Mouse (Mus musculus) forebrain, embryonic 14.5 days (tissue): Measurements from ENCODE around the gene Dusp5. TPM values are rescaled to one million over a fixed set of nuclear protein-coding genes. Genes with fewer than 3 reads are reported as not detected.
"Not testable (repeated sequence)": the region's sequence is repeated elsewhere in the genome, so short reads cannot be mapped to it uniquely, and the experiment has no call there.

ENCODE experiments used
- ATAC-seq: fragments of 200-750 bp; cut with Nextera tagmentation; 2 replicates; pipeline ENCODE4 v1.8.0; 2017; ENCODE audit warnings: mild to moderate bottlenecking, moderate library complexity
- DNase-seq: peaks from one replicate; pipeline ENCODE4 v3.0.0-alpha.2; 2015; ENCODE audit warnings: low spot score
- H3K27ac ChIP-seq: fragments of 300-500 bp; sonication (generic); 2 replicates; pipeline ENCODE4 v1.5.1; 2014; ENCODE audit warnings: low read depth, mild to moderate bottlenecking, control low read depth, low read length, moderate library complexity
- H3K27me3 ChIP-seq: fragments of 300-500 bp; sonication (generic); replicated peaks from 2 replicates; pipeline ENCODE4 v1.6.1; 2014; ENCODE audit warnings: low read length, control low read depth, mixed read lengths; ENCODE audit not compliant: control insufficient read depth, insufficient read depth
- H3K36me3 ChIP-seq: fragments of 300-500 bp; sonication (generic); 2 replicates; pipeline ENCODE4 v1.6.1; 2014; ENCODE audit warnings: low read length, control low read depth; ENCODE audit not compliant: control insufficient read depth, insufficient read depth
- H3K4me1 ChIP-seq: fragments of 300-500 bp; sonication (generic); 2 replicates; pipeline ENCODE4 v1.6.1; 2014; ENCODE audit warnings: antibody characterized with exemption, low read length, control low read depth; ENCODE audit not compliant: control insufficient read depth, insufficient read depth
- H3K4me2 ChIP-seq: fragments of 300-500 bp; sonication (generic); 2 replicates; pipeline ENCODE4 v1.6.1; 2014; ENCODE audit warnings: mild to moderate bottlenecking, control low read depth, low read length
- H3K4me3 ChIP-seq: fragments of 300-500 bp; sonication (generic); 2 replicates; pipeline ENCODE4 v1.5.1; 2014; ENCODE audit warnings: low read depth, low read length, control low read depth
- H3K9ac ChIP-seq: fragments of 300-500 bp; sonication (generic); 2 replicates; pipeline ENCODE4 v1.6.1; 2014; ENCODE audit warnings: mild to moderate bottlenecking, low read length, control low read depth, moderate library complexity
- H3K9me3 ChIP-seq: fragments of 300-500 bp; sonication (generic); replicated peaks from 2 replicates; pipeline ENCODE4 v1.6.1; 2016; ENCODE audit warnings: low read length, control low read depth, mixed read lengths; ENCODE audit not compliant: control insufficient read depth
- WGBS: fragments of 180-500 bp; shearing (Covaris S2); extraction: QIAGEN DNeasy Blood & Tissue Kit; methylation state at CpG from one replicate; pipeline ENCODE4 v1.1.7; 2014; 5-methylcytosine and 5-hydroxymethylcytosine counted together
- polyA plus RNA-seq: library from polyadenylated mRNA; unstranded; fragments of >200 nt; fragmentation: Nextera tagmentation; extraction: Ambion mirVana; gene quantifications from 2 replicates; pipeline ENCODE4 v1.2.1, GENCODE M21; 2014

Gene Dusp5
- polyA plus RNA-seq, 1 experiment from 2014 or later, result 2.1 TPM

DNA sequence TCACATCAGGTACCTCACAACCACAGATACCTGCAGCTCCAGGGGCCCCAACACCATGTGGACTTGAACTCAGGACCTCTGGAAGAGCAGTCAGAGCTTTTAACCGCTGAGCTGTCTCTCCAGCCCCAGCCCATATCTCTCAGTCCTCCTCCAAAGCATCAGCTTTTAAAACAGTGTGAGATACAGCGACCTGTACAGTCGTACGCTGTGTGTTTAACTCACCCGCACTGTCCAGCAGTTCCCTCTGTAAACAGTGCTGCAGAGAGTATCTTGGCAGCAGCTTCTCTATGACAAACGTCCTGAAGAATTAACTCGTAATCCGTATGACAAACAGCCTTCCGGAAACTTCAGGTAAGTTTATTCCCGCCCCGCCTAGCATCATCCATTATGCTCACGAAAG is 43.7 kb downstream of the Dusp5 start:
- H3K27me3 ChIP-seq, result no peaks in the 10 kb centered on the region

DNA sequence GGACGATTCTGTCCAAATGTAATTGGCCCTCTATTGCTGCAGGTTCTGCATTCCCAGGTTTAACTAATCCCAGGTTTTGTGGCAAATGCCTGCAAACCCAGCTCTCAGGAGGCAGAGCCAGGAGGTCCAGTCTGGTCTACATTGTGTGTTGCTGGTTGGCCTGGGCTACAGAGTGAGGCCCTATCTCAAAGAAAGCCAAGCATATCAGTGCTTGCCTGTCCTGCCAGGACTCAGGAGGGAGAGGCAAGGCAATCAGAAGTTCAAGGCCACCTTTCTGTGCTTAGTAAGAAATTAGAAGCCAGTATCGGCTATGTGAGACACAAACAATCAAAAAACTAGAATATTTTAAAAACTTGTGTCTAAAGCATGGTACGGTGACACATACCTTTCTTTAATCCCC is 44.2 kb downstream of the Dusp5 start:
- 82% methylated on average over 3 of the region's 3 CpGs for WGBS
- Histone ChIP-seq H3K27ac (no peak overlapping the region), H3K4me3 (no peak overlapping the region), H3K4me2 (no peak overlapping the region), H3K36me3 (no peaks in the 10 kb centered on the region), H3K27me3 (no peaks in the 10 kb centered on the region), H3K9ac (no peak overlapping the region), H3K4me1 (no peaks in the 10 kb centered on the region), H3K9me3 (no peaks in the 10 kb centered on the region)
- no peak for DNase-seq
- no peak for ATAC-seq

More for the DNA sequence above, 43.7 kb downstream of the Dusp5 start:
- no peak overlapping the region for H3K4me2 ChIP-seq
- H3K9ac ChIP-seq, result no peak overlapping the region
- no peak overlapping the region for H3K4me3 ChIP-seq
- ATAC-seq (no peak), DNase-seq (no peak)
- no peaks in the 10 kb centered on the region for H3K9me3 ChIP-seq
- WGBS, result 85% methylated on average over 12 of the region's 12 CpGs
- no peaks in the 10 kb centered on the region for H3K36me3 ChIP-seq
- H3K4me1 ChIP-seq, result no peaks in the 10 kb centered on the region; the same call in 1 of the 2 replicates
- no peak overlapping the region for H3K27ac ChIP-seq

DNA sequence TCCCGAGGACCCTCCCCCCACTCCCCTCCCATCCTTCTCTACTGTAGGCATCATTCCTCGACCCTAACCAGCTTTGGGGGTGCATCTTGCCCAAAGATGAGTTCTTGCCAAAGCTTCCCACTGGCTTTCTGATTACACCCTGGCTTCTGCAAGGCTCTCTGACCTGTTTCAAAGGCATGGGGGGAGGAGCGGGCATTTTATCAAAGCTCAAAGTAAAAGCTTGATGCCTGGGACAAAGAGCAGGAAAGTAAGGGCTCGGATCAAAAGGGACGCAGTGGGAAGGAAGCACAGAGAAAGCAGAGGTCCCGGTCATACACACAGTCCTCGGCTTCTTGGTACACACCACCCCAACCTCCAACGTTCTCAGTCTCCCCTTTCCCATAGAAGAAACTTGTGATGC is 45.2 kb downstream of the Dusp5 start:
- ATAC-seq (no peak), DNase-seq (no peak)
- H3K36me3 ChIP-seq, result no peaks in the 10 kb centered on the region
- H3K27ac ChIP-seq, result no peak overlapping the region
- H3K9me3 ChIP-seq, result no peaks in the 10 kb centered on the region
- 37% methylated on average over 8 of the region's 8 CpGs for WGBS
- no peak overlapping the region for H3K4me3 ChIP-seq
- H3K9ac ChIP-seq, result no peak overlapping the region
- no peaks in the 10 kb centered on the region for H3K4me1 ChIP-seq
- H3K27me3 ChIP-seq, result no peaks in the 10 kb centered on the region
- no peak overlapping the region for H3K4me2 ChIP-seq

DNA sequence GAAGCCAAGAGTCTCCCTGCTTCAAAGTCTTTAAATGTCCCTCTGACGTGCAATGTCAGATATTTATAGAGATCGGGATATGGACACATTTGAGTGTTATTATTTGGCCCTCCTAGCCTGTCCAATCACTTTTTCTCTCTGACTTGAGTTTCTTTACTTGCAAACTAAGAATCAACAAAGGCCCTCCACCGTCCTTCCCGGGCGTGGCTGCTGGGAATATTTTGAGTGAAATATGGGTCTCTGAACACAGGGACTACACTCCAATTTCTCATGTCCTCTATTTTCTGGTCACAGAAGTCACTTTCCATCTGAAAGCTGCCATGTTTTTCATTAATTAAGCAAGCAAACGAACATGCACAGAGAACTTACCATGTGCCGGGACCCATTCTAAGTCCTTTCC is 45.6 kb downstream of the Dusp5 start:
- 85% methylated on average over 7 of the region's 7 CpGs for WGBS
- no peak overlapping the region for H3K27ac ChIP-seq

DNA sequence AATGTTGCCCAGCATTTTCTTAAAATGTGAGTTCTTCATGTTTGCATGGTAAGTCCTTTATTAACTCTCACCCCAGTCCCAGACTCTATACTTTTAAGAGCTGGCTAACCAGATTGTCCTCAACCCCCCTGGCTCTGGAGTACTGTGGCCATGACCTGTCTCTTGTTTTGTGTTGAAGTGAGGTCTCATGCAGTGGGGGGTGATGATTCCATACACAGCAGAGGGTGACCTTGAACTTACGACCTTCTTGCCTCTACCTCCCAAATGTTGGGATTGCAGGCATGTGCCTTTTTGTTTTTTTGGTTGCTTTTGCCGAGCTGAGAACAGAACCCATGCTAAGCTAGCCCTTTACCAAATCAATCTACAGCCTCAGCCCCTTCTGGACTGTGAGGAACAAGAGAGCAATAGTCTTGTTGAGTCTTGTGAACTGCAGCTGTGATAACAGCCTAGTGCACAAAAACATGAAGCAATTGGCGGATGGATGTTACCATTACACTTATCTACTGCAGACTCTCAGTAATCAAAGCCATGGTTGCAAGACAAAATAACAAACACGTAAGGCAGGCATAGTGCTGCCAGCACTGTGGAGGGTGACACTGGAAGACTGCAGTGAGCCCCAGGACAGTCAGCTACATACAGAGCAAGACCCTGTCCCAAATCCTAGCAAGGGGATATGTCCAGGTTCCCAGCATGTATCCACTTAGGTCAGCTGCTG is 46.5 kb downstream of the Dusp5 start:
- Histone ChIP-seq H3K9ac (no peak overlapping the region), H3K36me3 (no peaks in the 10 kb centered on the region), H3K27me3 (no peaks in the 10 kb centered on the region), H3K4me2 (no peak overlapping the region), H3K4me3 (no peak overlapping the region), H3K9me3 (no peaks in the 10 kb centered on the region), H3K27ac (no peak overlapping the region), H3K4me1 (no peaks in the 10 kb centered on the region)
- no peak for DNase-seq
- 85% methylated on average over 4 of the region's 4 CpGs for WGBS
- no peak for ATAC-seq

More for the DNA sequence above, 45.6 kb downstream of the Dusp5 start:
- no peak overlapping the region for H3K4me2 ChIP-seq
- H3K9ac ChIP-seq, result no peak overlapping the region
- no peaks in the 10 kb centered on the region for H3K4me1 ChIP-seq
- no peaks in the 10 kb centered on the region for H3K36me3 ChIP-seq
- no peaks in the 10 kb centered on the region for H3K9me3 ChIP-seq
- ATAC-seq, result no peak
- no peaks in the 10 kb centered on the region for H3K27me3 ChIP-seq
- DNase-seq, result no peak
- H3K4me3 ChIP-seq, result no peak overlapping the region

DNA sequence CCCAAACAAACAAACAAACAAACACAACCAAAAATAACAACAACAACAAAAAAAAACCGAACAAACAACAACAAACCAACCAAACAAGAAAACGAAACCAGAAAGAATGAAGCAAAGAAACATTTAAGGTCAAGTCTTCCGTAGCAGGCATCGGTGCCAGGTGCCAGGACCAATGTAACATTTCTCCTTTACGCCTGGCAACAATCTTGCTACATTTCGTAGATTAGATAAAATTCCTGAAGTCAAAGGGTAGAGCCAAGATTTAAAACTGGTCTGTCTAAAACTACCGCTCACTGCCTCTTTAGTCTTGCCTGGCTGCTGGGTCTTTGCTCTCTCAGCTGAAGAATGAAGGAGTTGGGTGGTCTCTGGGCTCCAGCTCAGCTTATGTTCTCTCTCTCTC is 47.2 kb downstream of the Dusp5 start:
- Histone ChIP-seq H3K9me3 (no peaks in the 10 kb centered on the region), H3K27me3 (no peaks in the 10 kb centered on the region), H3K4me1 (no peaks in the 10 kb centered on the region), H3K9ac (no peak overlapping the region), H3K4me2 (no peak overlapping the region), H3K27ac (no peak overlapping the region), H3K36me3 (no peaks in the 10 kb centered on the region), H3K4me3 (no peak overlapping the region)
- no peak for ATAC-seq
- 88% methylated on average over 7 of the region's 7 CpGs for WGBS
- no peak for DNase-seq

DNA sequence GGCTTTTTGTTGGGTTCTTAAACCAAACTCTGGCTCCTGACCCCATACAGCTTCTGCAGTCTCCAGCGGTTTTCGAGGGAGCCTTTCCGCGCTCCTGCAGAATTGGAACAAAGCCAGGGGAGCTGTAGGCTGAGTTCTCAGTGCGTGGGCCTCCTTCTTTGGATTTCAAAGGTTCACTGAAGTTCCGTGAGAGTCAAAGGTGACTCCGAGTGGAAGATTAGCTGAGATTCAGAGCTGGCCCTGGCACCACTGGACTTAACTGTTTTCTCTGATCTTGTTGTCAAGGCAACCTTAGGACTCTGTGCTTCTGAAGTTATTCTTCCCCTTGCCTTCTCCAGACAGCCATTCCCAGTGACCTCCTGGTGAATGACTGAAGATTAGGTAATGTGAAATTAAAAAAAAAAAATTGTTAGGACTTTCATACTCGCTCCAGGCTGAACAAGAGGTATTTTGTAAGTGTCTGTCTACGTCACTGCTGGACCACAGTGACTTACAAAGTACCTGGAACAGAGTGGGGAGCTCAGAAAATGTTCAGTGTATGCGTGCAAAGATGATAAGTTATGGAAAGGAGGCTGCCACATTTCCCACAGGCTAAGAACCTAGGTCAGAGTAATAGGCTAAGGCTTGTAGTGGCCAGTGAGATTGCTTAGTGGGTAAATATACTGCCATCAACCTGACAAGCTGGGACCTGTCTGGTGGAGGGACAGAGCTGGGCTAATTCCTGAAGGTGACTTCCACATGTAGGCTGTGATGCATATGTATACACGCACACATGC is 48.3 kb downstream of the Dusp5 start:
- WGBS, result 44% methylated on average over 11 of the region's 11 CpGs
- Histone ChIP-seq H3K36me3 (no peaks in the 10 kb centered on the region), H3K9me3 (no peaks in the 10 kb centered on the region), H3K9ac (no peak overlapping the region), H3K27me3 (no peaks in the 10 kb centered on the region), H3K4me1 (no peaks in the 10 kb centered on the region), H3K27ac (no peak overlapping the region), H3K4me3 (no peak overlapping the region), H3K4me2 (no peak overlapping the region)
- DNase-seq (peak; percentile 22), ATAC-seq (no peak)

DNA sequence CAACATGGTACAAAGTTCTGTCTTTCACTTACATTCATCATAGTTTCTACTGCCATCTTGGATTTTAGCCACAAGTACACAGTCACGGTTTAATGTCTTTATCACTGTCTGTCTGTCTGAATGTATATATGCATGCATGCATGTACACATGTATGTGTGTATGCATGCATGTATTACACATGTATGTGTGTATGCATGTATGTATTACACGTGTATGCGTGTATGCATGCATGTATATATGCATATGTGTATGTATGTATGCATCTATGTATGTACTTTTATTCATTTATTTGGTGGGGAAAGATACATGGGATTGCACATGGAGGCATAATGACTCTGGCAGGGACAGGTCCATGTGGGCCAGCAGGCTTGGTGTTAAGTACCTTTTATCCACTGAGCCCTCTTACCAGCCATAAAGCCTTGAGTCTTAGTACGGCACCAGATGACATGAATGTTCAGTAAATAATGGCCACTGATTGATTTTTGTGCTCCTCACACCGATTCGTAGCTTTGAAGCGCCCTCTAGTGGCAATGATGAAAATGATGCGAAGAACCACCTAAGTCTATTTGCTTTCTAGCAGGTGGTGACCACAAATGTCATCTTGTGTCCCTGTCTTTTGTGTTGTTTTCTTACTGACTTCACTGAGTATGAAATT is 49.8 kb downstream of the Dusp5 start:
- H3K27ac ChIP-seq, result no peak overlapping the region
- DNase-seq (peak; percentile 92), ATAC-seq (peak; percentile 66; the same call in 1 of the 2 replicates)
- no peaks in the 10 kb centered on the region for H3K4me1 ChIP-seq
- H3K4me2 ChIP-seq, result no peak overlapping the region
- 14% methylated on average over 8 of the region's 8 CpGs for WGBS
- no peaks in the 10 kb centered on the region for H3K9me3 ChIP-seq
- H3K27me3 ChIP-seq, result no peaks in the 10 kb centered on the region
- H3K4me3 ChIP-seq, result no peak overlapping the region
- H3K9ac ChIP-seq, result no peak overlapping the region
- H3K36me3 ChIP-seq, result no peaks in the 10 kb centered on the region

DNA sequence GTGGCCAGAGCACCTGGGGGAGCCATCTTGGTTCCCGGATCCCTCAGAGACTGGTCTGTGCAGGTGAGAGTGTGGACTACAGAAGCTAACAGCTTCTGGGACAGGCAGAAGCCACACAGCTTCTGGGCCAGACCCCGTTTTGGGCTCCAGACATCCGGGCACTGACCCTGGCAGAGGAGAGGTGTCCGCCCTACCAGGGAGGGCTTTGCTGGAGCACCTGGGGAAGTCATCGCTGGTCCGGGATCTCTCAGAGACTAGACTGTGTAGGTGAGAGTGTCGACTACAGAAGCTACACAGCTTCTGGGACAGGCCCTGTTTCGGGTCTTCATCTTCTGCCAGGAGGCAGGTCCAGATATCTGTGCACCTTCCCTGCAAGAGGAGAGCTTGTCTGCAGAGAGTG is 51.4 kb downstream of the Dusp5 start:
- WGBS, result 90% methylated on average over 8 of the region's 8 CpGs
- H3K4me1 ChIP-seq, DNase-seq, ATAC-seq, H3K36me3 ChIP-seq, H3K27ac ChIP-seq, H3K27me3 ChIP-seq, H3K9me3 ChIP-seq, H3K4me3 ChIP-seq, H3K9ac ChIP-seq, H3K4me2 ChIP-seq: not testable (repeated sequence)
